Mouse (Mus musculus) thymus, adult 2 months (tissue): ENCODE data around the gene Polr3f. TPM values are rescaled to one million over a fixed set of nuclear protein-coding genes. Genes with fewer than 3 reads are reported as not detected.

Experiments
- DNase-seq: peaks from one replicate; pipeline ENCODE4 v3.0.0; 2021
- H3K27ac ChIP-seq: fragments of 200-500 bp; 2 replicates; pipeline ENCODE4 v1.5.1; 2012; ENCODE audit warnings: low read length, control low read depth; ENCODE audit not compliant: control insufficient read depth, insufficient read depth
- H3K27me3 ChIP-seq: fragments of 200-500 bp; 2 replicates; pipeline ENCODE4 v1.6.1; 2012; ENCODE audit warnings: mild to moderate bottlenecking, low read length, moderate library complexity, mixed read lengths; ENCODE audit not compliant: control insufficient read depth, insufficient read depth
- H3K36me3 ChIP-seq: fragments of 200-500 bp; 2 replicates; pipeline ENCODE4 v1.6.1; 2012; ENCODE audit warnings: mild to moderate bottlenecking, low read length, moderate library complexity; ENCODE audit not compliant: control insufficient read depth, insufficient read depth
- H3K4me1 ChIP-seq: fragments of 200-500 bp; replicated peaks from 2 replicates; pipeline ENCODE4 v1.6.1; 2012; ENCODE audit warnings: low read length; ENCODE audit not compliant: control insufficient read depth, insufficient read depth
- H3K4me3 ChIP-seq: fragments of 200-500 bp; 2 replicates; pipeline ENCODE4 v1.5.1; 2012; ENCODE audit warnings: mild to moderate bottlenecking, low read length, control low read depth, moderate library complexity; ENCODE audit not compliant: control insufficient read depth, insufficient read depth
- CTCF ChIP-seq: fragments of 200-500 bp; IDR thresholded peaks from 2 replicates; pipeline ENCODE4 v1.5.1; 2012; ENCODE audit warnings: mild to moderate bottlenecking, control low read depth, low read length, moderate library complexity, borderline replicate concordance; ENCODE audit not compliant: control insufficient read depth, poor library complexity, insufficient read depth; ENCODE audit errors: extremely low read depth
- POLR2A ChIP-seq: fragments of 200-500 bp; IDR thresholded peaks from 2 replicates; pipeline ENCODE4 v1.6.1; 2012; ENCODE audit warnings: mild to moderate bottlenecking, low read length, control low read depth, moderate library complexity; ENCODE audit not compliant: control insufficient read depth, poor library complexity, insufficient read depth; ENCODE audit errors: extremely low read depth
- WGBS: fragments of 180-500 bp; shearing (Covaris S2); methylation state at CpG from one replicate; pipeline ENCODE4 v1.1.7; 2018; 5-methylcytosine and 5-hydroxymethylcytosine counted together
- polyA plus RNA-seq: library from polyadenylated mRNA; depleted of rRNA; stranded (reverse); fragments of >200 nt; gene quantifications from 2 replicates; pipeline ENCODE4 v1.2.3, GENCODE M21; 2012; rRNA removed

Gene Polr3f
- 10.3 and 10.6 TPM in 2 replicates for polyA plus RNA-seq

GRCm38 (mm10) chr2:144526981-144527820 lies at the start of gene Polr3f, which contains the start of gene Dzank1:
Gene Polr3f (plus strand): TSS chr2:144527718.
Gene Dzank1 (minus strand): TSS chr2:144527414.
- Histone ChIP-seq H3K4me3 (peak within 1 kb of the TSS; percentile 88), H3K27ac (peak within 1 kb of the TSS; percentile 51; the same call in 1 of the 2 replicates), H3K36me3 (0 out of 2 replicates have a peak, but pooled peaks cover 4% of the 10 kb centered on the region), H3K27me3 (no peaks in the 10 kb centered on the region), H3K4me1 (peaks cover 9% of the 10 kb centered on the region)
- peak; percentile 33; the same call in 1 of the 2 replicates for TF ChIP-seq POLR2A
- TF ChIP-seq CTCF = no peak
- peak; percentile 97 for DNase-seq
- WGBS = 1% methylated on average over 56 of the region's 56 CpGs

DNA sequence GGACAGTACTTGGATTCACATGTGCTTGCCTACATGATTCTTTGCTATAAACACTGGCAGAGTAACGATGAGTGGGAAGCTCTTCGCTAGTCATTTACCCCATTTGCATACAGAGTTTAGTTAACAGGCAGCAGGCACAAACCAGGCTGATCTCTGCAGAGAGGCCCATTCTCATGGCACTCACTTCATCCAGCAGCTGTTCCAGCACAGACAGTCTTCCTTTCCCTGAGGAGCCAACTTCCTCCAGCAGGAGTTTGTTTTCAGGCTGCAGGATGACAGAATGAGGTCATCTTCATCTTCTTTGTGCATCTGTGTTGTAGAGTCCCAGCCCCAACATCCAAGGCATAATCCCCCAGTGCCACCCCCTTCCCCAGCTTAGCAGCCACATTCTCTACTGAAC lies 48.1 kb upstream of the Polr3f start:
- no peaks in the 10 kb centered on the region for H3K27me3 ChIP-seq
- H3K27ac ChIP-seq = no peak overlapping the region
- no peaks in the 10 kb centered on the region for H3K4me1 ChIP-seq
- TF ChIP-seq CTCF = no peak
- TF ChIP-seq POLR2A = no peak
- WGBS = 83% methylated on average over 2 of the region's 2 CpGs
- H3K36me3 ChIP-seq = no peaks in the 10 kb centered on the region
- DNase-seq = no peak
- no peak overlapping the region for H3K4me3 ChIP-seq

DNA sequence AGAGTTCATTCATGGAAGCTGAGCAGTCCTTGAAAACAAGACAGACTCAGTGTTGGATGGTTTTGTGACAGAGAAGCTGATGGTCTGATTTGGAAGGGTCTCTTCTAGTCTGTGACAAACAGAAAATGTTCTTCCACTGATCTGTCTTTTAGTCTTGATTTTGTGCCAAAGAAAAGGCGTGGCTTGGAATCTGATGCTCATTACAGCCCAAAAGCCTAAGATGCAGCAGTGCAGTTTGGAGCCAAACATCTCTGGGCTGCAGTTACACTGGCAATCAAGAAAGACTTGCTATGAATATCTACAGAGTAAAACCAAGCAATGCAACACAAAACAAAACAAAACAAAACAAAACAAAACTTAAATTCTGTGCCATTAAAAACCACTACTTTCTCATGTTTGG lies 43.4 kb upstream of the Polr3f start:
- TF ChIP-seq CTCF (no peak), POLR2A (no peak)
- Histone ChIP-seq H3K4me3 (no peak overlapping the region), H3K4me1 (no peaks in the 10 kb centered on the region), H3K27me3 (no peaks in the 10 kb centered on the region), H3K27ac (no peak overlapping the region), H3K36me3 (no peaks in the 10 kb centered on the region)
- WGBS = 69% methylated on average over 1 of the region's 1 CpGs
- DNase-seq = no peak

- 85% methylated on average over 7 of the region's 7 CpGs for WGBS
- no peaks in the 10 kb centered on the region for H3K4me1 ChIP-seq
- H3K4me3 ChIP-seq = no peak overlapping the region
- no peaks in the 10 kb centered on the region for H3K36me3 ChIP-seq
- TF ChIP-seq CTCF (no peak), POLR2A (no peak)
- DNase-seq = no peak
- no peaks in the 10 kb centered on the region for H3K27me3 ChIP-seq
- no peak overlapping the region for H3K27ac ChIP-seq
Measured at GRCm38 (mm10) chr2:144485439-144485838, 42.1 kb upstream of the Polr3f start.

- H3K27me3 ChIP-seq = no peaks in the 10 kb centered on the region
- no peaks in the 10 kb centered on the region for H3K4me1 ChIP-seq
- H3K4me3 ChIP-seq = no peak overlapping the region
- 77% methylated on average over 6 of the region's 6 CpGs for WGBS
- no peak for TF ChIP-seq CTCF
- TF ChIP-seq POLR2A = no peak
- H3K27ac ChIP-seq = no peak overlapping the region
- DNase-seq = no peak
- no peaks in the 10 kb centered on the region for H3K36me3 ChIP-seq
Measured at GRCm38 (mm10) chr2:144487476-144487875, 40.0 kb upstream of the Polr3f start.

DNA sequence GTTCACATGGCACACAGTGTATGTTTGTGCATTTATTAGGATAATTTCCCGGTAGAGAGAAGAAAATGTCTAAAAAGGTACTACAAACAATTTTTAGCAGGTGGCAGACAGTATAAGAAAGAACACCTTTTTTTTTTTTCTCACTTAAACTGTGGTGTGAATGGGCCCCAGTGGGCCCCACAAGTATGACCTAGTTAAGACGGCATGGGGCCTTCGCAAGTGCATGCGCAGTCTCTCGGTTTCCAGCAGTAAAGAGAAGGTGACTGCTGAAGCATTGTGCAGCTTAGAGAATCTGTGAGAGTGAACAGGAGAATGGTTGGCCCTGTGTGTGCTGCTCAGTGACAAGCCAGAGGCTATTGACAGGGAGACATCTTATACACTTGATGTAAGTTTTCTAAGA lies 38.2 kb upstream of the Polr3f start:
- 90% methylated on average over 5 of the region's 5 CpGs for WGBS
- no peak for TF ChIP-seq POLR2A
- no peak for TF ChIP-seq CTCF
- DNase-seq = no peak

More for the DNA sequence above, 38.2 kb upstream of the Polr3f start:
- no peaks in the 10 kb centered on the region for H3K27me3 ChIP-seq
- H3K4me3 ChIP-seq = no peak overlapping the region
- no peaks in the 10 kb centered on the region for H3K4me1 ChIP-seq
- H3K27ac ChIP-seq = no peak overlapping the region
- no peaks in the 10 kb centered on the region for H3K36me3 ChIP-seq
